Mouse (Mus musculus): ENCODE measurements around the gene Fam83g.

DNA sequence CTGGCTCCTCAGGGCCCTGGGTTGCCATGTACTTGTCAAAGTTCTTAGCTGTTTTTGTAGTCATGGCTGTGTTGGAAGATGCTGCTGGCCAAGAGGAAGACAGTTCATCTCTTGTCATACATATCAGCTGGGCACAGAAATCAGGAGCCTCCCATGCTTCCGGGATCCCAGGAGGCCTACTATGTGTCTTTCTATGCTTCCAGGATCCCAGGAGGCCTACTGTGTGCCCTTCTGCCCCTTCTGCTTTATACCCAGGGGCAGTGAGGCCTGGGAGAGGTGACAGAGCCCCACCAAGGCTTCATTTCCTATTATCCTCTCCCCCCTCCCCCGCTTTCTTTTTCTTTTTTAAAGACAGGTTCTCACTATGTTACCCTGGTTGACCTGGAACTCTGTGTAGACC lies 21.7 kb downstream of the Fam83g start:
- no peak for TF ChIP-seq POLR2A (IDR thresholded peaks at IDR 0.05; ENCODE audit: insufficient read depth, low read depth, low read length)
- no peak for TF ChIP-seq CTCF (IDR thresholded peaks at IDR 0.05)
- no peak for TF ChIP-seq EP300 (IDR thresholded peaks at IDR 0.05; ENCODE audit: insufficient read depth, low read depth, low read length)
